Mouse (Mus musculus) spleen, adult 2 months (tissue): ENCODE measurements around the gene Tnip3.

Experiments used
- CTCF ChIP-seq: fragments of 200-500 bp; IDR thresholded peaks from 2 replicates; pipeline ENCODE4 v1.5.1; 2011; ENCODE audit warnings: mild to moderate bottlenecking, inconsistent platforms; ENCODE audit not compliant: insufficient read depth, insufficient read length, insufficient replicate concordance; ENCODE audit errors: extremely low read depth
- POLR2A ChIP-seq: fragments of 200-500 bp; IDR thresholded peaks from 2 replicates; pipeline ENCODE4 v1.6.1; 2011; ENCODE audit warnings: low read depth, low read length, inconsistent platforms

GRCm38 (mm10) chr6:65578151-65578973 lies 53.2 kb downstream of the Tnip3 start:
- no peak for TF ChIP-seq POLR2A
- no peak for TF ChIP-seq CTCF
